Mouse (Mus musculus): Measurements from ENCODE around the gene Dclre1b.
"Not testable (repeated sequence)": the region's sequence is repeated elsewhere in the genome, so short reads cannot be mapped to it uniquely, and the experiment has no call there.

The Dclre1b gene

DNA sequence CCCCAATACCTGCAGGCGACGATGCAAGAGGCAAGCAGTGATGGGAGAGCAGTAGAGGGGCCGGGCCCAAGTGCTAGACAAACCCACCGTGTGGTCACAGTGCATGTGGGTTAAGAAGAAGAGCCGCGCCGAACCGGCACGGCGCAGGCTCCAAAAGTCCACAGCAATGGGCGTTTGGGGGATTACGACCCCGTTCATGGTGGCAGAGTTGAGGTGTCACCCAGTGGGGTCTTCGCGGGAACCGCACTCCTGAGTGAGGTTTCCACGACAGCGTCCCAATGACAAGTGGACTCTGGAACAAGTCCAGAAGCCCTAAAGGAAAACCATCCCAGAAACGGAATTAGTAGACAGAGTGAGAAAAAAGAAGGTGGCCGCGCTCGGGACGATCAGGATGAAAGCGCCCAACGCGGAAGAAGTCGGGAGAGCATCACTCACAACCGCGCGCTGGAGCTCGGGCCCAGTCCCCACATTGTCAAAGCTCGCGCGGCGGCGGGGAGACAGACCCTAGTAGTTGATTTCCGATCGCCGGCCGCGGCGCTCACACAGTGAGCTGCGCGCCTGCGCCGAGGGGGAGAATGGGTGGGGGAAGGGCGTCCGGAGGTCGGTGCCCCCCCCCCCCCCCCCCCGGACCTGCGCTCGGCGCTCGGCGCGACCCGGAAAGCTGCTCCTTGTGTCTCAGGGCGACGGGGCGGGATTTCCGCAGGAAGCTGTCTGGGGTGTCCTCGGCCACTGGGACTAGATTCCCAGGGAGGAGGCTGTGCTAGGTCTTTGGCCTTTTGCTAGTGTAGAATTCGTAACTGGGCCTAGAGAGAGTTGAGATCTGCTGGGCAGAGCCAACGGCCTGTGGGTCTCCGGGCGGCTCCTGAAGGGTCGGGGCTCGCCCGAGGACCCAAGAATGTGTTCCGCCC lies at the start of gene Dclre1b, which contains the start of the genes Ap4b1 and Gm43064:
Dclre1b (minus strand) TSS at position 554 of the 908 bp plus-strand sequence.
Ap4b1 (plus strand) TSS at position 630 of the 908 bp plus-strand sequence.
Gm43064 (plus strand) TSS at position 683 of the 908 bp plus-strand sequence.
- peak; percentile 86 to 87 for DNase-seq (ENCODE audit: low spot score in 2 of 2)

GRCm38 (mm10) chr3:103857977-103858563 lies 48.8 kb upstream of the Dclre1b start:
- DNase-seq (ENCODE audit: low spot score in 2 of 2) = no peak

- no peak for DNase-seq (ENCODE audit: low spot score in 2 of 2)
These were observed 48.0 kb upstream of the Dclre1b start for GRCm38 (mm10) chr3:103857036-103857805.

- no peak for DNase-seq (ENCODE audit: low spot score in 2 of 2)
These were observed 44.6 kb upstream of the Dclre1b start for GRCm38 (mm10) chr3:103853804-103854203.

DNA sequence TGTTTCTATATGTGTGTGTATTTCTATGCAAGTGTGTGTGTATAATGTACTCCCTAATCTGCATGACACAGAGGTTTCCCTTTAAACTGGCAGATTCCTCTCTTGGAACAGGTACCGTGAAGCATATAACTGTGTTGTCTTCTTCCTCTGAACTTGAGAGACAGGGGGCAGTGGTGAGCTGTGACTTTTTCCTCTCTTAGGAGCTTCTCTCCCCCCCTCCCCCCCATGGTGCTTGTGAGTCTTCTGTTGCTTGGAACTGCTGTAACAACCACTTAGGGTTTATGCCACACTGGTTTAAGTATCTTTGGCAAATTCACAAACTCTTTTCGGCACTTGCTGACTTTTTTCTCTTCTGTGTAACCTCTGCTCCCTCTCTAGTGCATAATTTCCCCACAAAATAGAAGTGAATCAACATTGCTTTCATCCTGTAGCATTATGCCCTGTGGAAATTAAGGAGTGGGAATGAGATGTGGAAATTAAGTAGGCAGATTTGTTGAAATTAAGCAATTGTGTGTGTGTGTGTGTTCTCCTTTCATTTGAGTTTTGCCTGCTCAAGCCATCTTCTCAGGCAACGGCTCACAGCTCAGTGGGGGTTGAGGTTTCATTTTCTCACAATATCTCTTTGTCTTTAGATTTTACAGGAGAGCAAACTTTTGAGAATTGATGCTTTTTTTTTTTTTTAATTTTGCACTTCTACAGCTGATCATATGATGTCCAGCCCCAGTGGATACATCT lies 43.5 kb upstream of the Dclre1b start:
- DNase-seq (ENCODE audit: low spot score in 2 of 2) = peak; percentile 26 to 31

DNA sequence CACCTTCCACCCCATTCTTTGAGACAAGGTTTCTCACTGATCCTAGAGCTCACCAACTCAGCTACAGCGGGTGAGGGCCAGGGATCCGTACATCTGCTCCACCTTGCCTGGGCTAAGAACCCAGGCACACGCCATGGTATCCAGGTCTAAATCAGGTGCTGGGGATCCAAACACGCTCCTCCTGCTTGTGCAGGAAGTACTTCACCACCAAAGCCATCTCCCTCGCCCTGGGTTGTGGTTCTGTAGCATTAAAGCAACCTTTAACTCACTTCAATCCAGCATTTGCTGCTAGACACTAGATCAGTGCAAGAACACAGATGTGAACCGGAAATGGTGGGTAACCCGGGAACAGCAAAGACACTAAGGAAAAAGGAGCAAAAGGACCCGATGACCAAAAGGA lies 42.6 kb upstream of the Dclre1b start:
- no peak for DNase-seq (ENCODE audit: low spot score in 2 of 2)

DNA sequence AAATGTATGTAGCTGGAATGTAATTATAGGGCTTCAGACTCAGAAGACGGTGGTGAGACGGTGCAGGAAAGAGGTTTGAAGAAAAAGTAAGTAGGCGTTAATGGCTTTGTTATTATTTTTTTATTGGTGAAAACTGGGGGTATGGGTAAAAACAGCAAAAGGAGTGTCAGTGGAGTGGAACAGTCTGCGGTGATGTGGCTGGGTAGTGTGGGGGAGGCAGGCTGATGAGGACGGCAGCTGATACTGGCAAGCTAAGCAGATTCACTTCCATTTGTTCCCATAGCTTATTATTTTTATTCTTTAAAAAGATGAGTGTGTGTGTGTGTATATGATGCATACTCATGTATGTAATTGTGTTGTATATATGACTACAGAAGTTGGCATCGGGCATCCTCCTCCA lies 42.2 kb upstream of the Dclre1b start:
- peak in 1 of 2 experiments; percentile 15 for DNase-seq (ENCODE audit: low spot score in 2 of 2)

GRCm38 (mm10) chr3:103850644-103851363 lies 41.6 kb upstream of the Dclre1b start:
- DNase-seq (ENCODE audit: low spot score in 2 of 2) = no peak

- not testable (repeated sequence) for DNase-seq (ENCODE audit: low spot score in 2 of 2)
These were observed 31.7 kb upstream of the Dclre1b start for GRCm38 (mm10) chr3:103840946-103841345.

DNA sequence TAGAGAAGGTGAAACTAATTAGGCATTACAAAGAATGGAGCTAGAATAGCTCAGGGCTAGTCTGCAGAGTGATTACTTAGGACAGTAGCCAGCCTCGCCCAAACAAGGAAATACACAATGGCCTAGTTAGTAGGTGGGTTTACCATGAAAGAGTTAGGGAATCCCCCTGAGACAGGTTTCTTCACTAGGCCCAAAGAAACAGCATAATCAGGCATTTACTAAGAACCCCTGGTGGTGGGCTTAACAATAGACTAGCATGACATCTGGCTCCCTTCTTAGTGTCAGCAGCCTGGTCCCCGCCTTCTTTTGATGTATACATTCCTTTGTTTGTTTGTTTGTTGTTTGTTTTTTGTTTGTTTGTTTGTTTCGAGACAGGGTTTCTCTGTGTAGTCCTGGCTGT lies 31.0 kb upstream of the Dclre1b start:
- not testable (repeated sequence) for DNase-seq (ENCODE audit: low spot score in 2 of 2)

- DNase-seq (ENCODE audit: low spot score in 2 of 2) = no peak
These were observed 30.5 kb upstream of the Dclre1b start for GRCm38 (mm10) chr3:103839711-103840110.

DNA sequence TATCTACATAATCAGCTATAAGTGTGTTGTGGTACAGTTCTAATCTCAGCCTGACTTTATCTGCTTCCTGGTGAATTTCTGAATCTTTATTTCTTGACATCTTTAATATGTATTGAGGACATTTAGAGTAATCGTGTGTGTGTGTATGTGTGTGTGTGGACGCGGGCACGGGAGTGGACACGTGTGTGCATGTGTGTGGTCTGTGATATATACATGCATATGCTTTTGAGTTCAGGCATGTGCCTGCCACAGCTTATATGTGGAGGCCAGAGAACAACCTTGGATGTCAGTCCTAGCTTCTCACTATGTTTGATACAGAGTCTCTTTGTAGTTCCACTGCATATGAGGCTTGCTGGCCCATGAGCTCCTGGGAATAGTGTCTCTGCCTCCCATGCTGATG lies 27.2 kb upstream of the Dclre1b start:
- no peak for DNase-seq (ENCODE audit: low spot score in 2 of 2)

DNA sequence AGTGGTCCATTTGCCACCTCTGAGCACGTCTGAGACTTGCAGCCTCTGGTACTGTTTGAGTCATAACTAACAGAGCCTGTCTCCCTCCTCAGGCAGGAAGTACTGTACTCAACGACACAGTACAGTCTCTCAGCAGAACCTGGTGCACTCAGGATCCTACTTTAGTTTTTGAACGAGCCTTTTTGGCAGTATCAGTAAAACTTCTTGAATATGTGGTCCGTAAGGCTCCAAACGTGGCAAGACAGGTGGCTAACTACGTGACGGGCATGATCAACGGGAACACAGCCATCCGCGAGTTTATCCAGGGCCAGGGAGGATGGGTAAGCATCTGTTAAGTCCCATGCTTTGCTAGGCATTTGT lies 26.7 kb upstream of the Dclre1b start:
- no peak for DNase-seq (ENCODE audit: low spot score in 2 of 2)

DNA sequence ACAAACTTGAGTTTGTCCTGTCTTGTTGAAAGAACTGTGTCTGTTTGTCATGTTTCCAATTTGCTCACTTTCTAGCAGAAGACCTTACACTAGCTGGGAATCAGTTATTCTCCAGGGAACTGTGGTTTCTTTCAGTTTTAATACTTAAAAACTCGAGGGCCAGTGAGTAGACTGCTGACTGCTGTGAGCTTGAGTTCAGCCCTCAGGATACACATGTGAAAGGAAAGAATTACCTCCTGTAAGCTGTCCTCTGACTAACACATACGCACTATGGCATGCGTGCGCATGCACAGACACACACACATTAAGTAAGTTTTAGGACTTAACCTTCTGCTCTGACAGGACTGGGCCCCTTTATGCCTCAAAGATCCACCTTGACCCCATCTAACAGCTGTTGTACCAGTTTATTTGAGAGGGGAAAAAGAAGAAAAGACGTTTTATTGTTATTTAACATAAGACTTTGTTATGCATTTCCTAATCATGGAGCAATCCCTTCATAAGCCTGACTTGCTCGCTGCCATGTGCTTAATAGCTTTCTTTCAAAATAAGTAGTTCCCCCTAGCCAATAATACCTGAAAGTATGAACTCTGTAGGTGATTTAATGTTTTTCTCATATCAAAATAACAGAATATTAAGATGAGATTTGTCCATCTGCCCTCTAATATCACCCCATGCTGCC lies 26.2 kb upstream of the Dclre1b start:
- DNase-seq (ENCODE audit: low spot score in 2 of 2) = no peak

DNA sequence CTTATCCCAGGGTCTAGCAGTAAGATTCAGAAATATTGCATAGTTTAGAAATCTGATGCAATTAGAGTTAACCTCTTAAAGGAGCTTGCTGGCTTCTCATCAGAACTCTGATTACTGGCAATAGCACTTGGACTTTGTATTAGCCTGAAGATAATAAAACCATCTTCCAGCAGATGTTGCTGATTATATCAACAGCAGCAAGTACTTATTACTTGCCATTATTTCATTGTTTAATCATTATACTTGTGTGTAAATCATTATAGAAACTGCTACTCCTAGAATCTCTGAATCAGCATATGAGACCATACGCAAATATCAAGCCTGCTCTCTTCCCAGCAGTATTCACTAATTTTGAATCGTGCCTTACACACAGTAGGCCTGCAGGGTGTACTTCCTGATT lies 24.8 kb upstream of the Dclre1b start:
- no peak for DNase-seq (ENCODE audit: low spot score in 2 of 2)

DNA sequence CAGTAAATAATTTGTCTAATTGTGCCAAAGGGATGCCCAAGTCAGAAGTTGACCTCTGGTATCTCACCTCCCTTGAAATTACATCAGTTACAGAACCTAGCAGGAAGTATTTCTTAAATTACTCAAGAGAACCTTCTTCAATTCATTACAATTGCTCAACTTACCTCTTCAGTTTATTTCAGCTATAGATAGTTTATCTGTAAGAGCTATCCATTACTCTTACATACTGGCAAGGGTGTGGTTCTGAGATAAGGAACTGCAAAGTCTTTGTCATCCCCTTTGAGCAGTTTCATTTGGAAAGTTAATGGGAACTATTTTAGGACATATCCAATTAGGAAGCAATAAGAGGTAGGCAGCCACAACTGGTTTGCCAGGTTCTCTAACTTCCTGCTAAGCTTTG lies 23.2 kb upstream of the Dclre1b start, which contains the start of gene Bcl2l15:
Bcl2l15 (plus strand) TSS at position 176 of the 400 bp plus-strand sequence.
- DNase-seq (ENCODE audit: low spot score in 2 of 2) = no peak

DNA sequence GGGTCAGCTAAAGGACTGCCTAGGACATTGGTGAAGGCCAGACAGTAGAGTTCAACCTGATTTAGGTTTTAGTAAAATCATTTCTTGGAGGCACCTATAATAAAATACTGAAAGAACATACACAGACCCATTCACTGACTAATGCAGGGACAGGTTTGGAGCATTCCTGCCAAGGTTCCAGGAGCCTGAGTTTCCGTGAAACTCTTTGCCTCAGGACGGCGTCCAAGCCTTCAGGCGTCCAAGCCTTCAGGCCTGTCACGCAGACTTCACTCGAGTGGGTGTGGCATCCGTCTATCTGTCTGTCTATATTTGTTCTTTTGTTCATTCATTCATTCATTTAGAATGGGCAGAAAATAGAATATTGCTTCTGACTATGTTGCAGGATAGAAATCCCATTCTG lies 21.9 kb upstream of the Dclre1b start:
- DNase-seq (ENCODE audit: low spot score in 2 of 2) = no peak

DNA sequence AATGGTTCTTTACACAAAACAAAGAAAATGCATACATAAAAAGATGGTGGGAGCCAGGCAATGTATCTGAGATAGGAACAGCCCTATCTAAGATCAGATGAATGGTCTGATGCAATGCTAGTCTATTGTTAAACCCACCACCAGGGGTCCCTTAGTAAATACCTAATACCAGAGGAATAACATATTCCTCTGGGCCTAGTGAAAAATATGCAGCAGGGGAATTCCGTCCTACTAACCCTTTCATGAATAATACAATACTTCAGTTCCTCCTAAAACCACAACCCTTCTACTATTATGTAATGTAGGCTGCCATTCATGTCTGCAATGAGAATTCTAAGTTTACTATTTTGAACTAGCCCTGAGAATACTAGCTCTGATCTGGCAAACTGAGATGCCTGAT lies 21.4 kb upstream of the Dclre1b start:
- not testable (repeated sequence) for DNase-seq (ENCODE audit: low spot score in 2 of 2)

DNA sequence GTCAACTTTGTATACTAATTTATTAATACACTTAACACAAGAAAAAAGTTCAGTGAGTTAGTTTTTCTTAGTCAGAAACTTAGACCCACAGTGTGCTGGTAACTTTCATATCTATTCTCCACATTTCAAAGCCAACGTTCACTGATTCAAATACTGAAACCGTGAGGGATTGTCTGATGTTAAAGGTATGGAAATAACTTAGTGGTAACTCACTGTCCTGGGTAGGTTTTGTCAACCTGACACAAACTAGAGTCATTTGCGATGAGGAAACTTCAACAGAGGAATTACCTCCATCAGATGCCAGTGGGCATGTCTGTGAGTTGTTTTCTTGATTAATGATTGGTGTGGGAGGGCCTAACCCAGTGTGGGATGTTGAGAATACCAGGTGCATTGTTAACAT lies 19.8 kb upstream of the Dclre1b start:
- DNase-seq (ENCODE audit: low spot score in 2 of 2) = no peak

DNA sequence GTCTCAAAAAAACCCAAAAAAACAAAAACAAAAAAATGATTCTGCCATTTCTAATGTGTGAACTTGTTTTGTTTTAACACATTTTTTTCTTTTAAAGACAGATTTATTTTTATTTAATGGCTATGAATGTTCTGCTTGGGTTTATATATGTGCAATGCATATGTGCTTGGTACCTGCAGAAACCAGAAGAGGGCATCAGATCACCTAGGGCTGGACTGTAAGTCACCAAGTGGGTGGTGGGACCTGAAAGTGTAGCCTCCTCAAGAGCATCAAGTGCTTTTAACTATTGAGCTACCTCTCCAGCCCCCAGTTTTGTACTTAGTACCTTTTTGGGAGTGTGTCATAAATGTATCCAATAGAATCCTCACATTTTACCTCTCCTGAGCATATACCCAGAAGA lies 18.3 kb upstream of the Dclre1b start:
- DNase-seq (ENCODE audit: low spot score in 2 of 2) = no peak

All from right cerebral cortex, adult 2 months (tissue).